Mouse (Mus musculus) liver, embryonic 14.5 days (tissue): ENCODE data around the gene Prr18.

Experiments
- CTCF ChIP-seq: IDR thresholded peaks from 2 replicates; pipeline ENCODE4 v1.5.1; 2016; ENCODE audit warnings: antibody characterized with exemption, low read depth, control low read depth
- EP300 ChIP-seq: IDR thresholded peaks from 2 replicates; pipeline ENCODE4 v1.6.1; 2016; ENCODE audit warnings: antibody characterized with exemption, low read depth

- TF ChIP-seq CTCF, result no peak
- TF ChIP-seq EP300, result no peak
Observed at GRCm38 (mm10) chr17:8303671-8304070, 33.6 kb upstream of the Prr18 start.
